Mouse (Mus musculus): ENCODE measurements around the gene Reg4.

The Reg4 gene

DNA sequence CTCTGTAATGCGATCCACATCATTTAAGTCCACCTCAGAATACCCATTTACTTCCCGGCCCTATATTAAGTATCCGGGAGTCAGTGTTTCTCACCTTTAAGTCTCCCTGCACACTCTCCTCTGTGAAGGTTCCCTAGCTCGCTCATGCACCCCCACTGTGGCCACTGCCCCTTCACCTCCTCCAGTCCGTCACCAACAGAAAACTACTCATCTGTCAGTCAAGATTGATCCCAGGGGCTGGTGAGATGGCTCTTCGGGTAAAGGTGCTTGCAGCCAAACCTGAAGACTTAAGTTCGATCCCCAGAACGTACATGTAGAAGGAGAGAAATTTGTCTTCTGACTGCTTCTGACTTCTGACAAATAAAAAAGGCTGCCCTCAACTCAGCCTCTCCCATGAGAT is 60.5 kb downstream of the Reg4 start:
- DNase-seq (ENCODE audit: low spot score), result no peak

DNA sequence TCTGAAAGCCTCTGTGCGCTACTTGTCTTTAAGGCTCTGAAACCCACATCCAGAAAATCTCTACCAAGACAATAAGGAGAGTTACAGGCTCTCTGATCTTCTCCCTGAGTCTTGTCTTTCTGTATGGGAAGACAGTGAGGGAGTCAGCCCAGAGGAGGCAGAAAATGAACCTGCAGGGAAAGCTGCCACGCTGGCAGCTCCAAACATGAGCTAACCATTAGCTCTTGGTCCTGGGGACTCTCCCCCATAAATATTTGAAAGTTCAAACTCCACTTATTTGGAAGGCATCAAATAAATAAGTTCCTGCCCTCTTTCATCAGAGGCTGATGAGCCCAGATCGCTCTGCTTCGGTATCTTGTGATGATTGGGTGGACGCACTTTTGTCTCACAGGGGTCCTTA is 61.2 kb downstream of the Reg4 start:
- DNase-seq (ENCODE audit: low spot score), result no peak
